Mouse (Mus musculus) thymus, adult 2 months (tissue): Measurements from ENCODE around the gene Pkp1.

ENCODE experiments used
- CTCF ChIP-seq: fragments of 200-500 bp; IDR thresholded peaks from 2 replicates; pipeline ENCODE4 v1.5.1; 2012; ENCODE audit warnings: mild to moderate bottlenecking, control low read depth, low read length, moderate library complexity, borderline replicate concordance; ENCODE audit not compliant: control insufficient read depth, poor library complexity, insufficient read depth; ENCODE audit errors: extremely low read depth
- POLR2A ChIP-seq: fragments of 200-500 bp; IDR thresholded peaks from 2 replicates; pipeline ENCODE4 v1.6.1; 2012; ENCODE audit warnings: mild to moderate bottlenecking, low read length, control low read depth, moderate library complexity; ENCODE audit not compliant: control insufficient read depth, poor library complexity, insufficient read depth; ENCODE audit errors: extremely low read depth

GRCm38 (mm10) chr1:135917206-135917605 lies 1.8 kb downstream of the Pkp1 start:
- no peak for TF ChIP-seq CTCF
- TF ChIP-seq POLR2A, result no peak
